Mouse (Mus musculus) granulocyte monocyte progenitor cell, adult 5-6 weeks (primary cell): ENCODE measurements around the gene Zbtb39. TPM values are rescaled to one million over a fixed set of nuclear protein-coding genes. Genes with fewer than 3 reads are reported as not detected.
A peak's percentile ranks its signal among the peaks of the same experiment; 100 is the strongest.

Source experiments
- ATAC-seq: replicated peaks from 2 replicates; pipeline ENCODE4 v1.8.0; 2016; ENCODE audit warnings: mild to moderate bottlenecking, moderate TSS enrichment, inconsistent platforms; ENCODE audit not compliant: poor library complexity, severe bottlenecking
- total RNA-seq, 2 experiments: library from RNA; stranded (forward) in 1 of 2; stranded (reverse) in 1 of 2; fragments of 200-712, 200-1000 nt in 1 of 2; fragments of >200 nt in 1 of 2; fragmentation: Nextera tagmentation in 1 of 2; gene quantifications; 2 replicates each; pipeline ENCODE4 v1.2.3; 2014 to 2017

Zbtb39 gene
- total RNA-seq (2014; fragmentation: Nextera tagmentation) (6.7 and 7.2 TPM in 2 replicates), total RNA-seq (2017) (2.6 and 3.6 TPM in 2 replicates)

DNA sequence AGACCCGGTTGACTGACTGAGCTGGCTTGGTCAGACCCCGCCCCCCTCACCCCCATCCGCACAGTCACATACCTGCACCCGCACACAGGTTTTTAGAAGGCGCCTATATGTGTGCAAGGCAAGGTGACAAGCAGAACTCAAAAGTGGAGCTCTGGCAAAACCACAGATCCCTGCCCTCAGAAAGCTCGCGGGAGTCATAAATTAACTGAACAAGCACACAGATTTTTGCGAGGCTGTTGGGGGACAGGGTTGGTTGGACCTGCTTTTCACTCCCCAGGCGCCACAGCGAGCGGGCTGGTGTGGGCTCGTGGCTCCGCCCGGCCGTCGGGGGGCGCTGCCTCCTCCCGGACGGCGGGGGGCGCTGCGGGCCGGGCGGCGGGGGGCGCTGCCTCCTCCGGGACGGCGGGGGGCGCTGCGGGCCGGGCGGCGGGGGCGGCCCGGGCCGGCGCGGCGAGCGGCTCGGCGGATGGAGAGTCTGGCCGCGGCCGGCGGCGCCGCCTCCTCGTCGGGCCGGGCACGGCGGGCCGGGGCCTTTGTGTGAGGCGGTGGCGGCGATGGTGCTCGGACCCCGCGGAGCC is at the start of gene Zbtb39:
Zbtb39 (plus strand) TSS at position 456 of the 578 bp plus-strand sequence.
- peak; percentile 63 for ATAC-seq

DNA sequence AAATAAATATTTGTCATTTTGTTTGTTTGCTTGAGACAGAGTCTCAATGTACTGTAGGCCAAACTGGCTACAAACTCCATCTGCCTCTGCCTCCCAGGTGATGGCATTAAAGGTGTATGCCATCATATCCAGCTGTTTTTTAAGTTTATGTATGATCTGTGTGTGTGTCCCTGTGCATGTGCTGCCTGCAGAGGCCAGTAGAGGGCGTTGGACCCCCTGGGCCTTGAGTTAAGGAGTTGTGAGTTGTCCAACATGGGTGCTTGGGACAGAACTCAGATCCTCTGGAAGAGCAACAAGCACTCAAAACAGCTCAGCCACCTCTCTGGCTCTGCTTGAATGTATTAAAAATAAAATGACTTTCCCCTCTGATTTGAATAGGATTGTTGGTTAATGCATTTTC is 48.3 kb upstream of the Zbtb39 start:
- no peak for ATAC-seq

DNA sequence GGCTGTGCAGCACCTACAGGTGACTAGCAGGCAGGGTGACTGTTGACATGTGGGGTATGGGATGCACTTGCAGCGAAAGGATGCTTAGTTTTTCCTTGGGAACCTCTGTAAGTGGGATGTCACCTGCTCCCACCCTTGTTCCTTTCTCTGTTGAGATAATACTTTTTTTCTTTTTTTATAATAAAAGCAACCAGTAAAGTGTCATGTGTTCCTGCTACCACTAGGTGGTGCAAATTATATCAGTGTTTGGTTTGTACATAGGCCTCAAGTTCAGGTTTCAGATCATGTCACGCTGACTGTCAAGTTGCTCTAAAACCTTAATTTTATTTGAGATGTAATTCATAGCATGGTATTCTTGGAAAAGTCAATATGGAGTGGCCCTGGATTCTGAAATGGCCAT is 44.7 kb upstream of the Zbtb39 start:
- ATAC-seq = peak; percentile 62; the same call in 1 of the 2 replicates

DNA sequence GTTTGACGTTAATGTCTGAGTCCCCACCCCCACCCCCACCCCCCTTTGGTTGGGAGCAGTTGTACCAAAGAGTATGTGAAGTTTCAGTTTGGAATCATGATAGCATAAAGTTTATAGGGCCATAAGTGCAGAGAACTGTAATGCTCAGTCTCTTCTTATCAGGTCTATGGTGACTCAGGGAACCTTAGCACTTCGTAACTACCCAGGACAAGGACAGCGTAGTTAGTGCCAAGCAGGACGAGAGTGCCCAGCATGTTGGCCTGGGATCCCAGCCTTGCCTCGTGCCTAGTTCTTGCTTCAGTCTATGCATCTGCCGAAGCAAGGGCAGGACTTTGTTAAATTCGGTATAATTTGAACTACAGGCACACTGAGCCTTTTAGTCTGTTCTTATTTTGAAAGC is 43.6 kb upstream of the Zbtb39 start:
- no peak for ATAC-seq

DNA sequence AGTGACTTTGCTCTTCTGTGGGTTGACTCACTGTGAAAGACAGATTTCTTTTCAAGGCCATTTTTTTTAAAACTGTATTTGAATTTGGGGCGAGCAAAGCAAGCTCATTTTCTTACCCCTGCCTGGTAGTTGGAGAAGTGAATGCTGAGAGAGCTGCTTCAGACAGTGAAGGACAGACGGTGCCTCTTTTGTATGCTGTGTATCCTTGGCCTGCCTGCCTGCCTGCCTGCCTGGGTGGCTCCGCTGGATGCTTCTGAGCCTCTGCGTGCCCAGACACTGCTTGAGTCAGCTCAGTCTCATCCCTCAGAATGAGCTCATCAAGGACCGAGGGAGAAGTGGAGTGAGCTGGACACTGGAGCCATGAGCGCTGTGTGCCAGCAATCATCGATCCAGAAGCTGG is 40.4 kb upstream of the Zbtb39 start:
- no peak for ATAC-seq

DNA sequence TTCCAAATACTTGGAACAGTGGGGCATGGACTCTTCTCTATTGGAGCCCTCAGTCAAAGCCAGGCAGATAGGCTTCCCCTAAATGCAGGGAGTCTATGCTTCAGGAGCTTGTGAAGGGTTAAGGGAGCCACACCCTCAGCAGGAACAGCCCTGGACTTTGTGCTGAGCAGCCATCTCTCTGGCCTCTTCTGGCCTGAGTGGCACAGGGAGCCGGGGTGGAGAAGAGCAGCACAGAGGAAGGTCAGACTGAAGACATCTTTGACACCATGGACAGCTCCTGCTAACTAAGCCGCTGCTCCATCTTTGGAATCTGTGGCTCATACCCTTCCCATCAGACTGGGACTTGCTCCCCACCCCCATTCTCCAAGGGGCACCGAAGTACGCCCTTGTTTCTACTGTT is 36.0 kb upstream of the Zbtb39 start:
- ATAC-seq = no peak

DNA sequence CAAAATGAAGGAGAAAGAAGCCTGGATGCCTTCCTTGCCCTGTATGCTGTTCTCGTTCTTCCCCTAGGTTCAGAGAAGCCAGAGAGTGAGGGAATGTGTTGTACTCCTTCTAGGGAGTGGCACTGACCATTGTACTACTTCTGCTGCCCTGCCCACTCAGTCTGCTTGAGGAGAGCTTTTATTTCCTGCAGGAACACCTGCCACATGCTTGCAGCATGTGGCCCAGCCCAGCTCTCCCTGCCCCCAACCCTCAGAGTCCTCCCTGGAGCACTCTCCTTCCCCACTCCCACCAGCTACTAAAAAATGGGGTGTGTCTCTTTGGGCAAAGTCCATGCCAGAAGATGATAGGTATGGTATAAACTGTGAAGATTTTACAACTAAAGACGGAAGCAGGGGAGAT is 35.0 kb upstream of the Zbtb39 start:
- ATAC-seq = no peak

DNA sequence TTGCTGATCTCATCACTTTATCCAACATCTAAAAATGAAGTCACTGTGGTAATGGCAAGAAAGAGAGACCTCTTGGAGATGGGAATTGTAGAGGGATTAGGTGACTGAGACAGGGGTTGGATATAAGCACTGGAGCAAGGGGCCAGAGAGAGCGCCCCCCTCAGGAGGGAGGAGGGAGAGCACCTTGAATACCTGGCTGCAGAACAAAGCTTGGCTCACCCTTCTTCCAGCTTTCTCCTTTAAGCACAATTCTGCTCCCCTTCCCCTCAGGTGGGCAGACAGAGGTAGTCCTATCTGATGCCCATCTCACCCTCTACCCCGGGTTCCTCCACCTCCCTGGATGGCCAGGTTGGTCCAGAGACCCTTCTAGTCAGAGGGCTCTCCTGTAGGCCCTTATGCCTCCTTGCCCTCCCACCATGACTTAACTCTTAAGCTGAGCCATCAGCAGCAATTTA is 34.5 kb upstream of the Zbtb39 start, which contains the start of gene Myo1a:
Myo1a (plus strand) TSS at position 405 of the 455 bp plus-strand sequence.
- no peak for ATAC-seq

DNA sequence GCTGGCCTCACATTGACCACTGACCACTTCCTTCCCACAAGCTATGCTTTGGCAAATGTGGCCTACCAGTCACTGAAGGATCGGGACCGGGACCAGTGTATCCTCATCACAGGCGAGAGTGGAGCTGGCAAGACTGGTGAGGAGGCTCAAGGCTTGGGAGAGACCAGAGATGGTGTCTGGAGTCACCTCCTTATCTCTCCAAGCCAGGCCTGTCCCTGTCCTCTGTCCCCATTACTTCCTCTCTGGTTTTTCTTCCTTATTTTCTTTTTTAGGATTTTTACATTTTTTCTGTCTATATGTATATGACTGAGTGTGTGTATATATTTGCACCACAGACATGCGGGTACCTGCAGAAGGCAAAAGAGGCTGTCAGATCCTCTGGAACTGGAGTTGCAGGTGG is 33.6 kb upstream of the Zbtb39 start:
- peak; percentile 44; the same call in 1 of the 2 replicates for ATAC-seq

DNA sequence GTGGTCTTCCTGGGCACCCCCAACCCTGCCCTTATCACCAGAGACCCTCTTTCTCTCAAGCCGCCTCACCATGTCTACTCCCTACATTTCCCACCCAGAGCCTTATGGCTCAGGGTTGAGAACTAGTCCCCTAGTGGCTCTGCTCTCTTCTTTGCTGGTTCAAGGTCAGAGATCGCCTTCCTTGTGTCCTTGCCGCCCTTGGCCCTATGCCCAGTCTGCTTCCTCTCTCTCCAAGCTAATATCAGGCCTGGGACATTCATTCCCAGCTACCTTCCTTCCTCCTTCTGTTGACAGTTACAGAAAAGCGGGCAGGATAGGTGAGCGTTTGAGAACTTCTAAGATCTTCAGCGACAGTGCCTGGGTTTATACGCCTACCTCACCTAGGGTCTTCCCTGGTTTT is 31.6 kb upstream of the Zbtb39 start:
- ATAC-seq = no peak

DNA sequence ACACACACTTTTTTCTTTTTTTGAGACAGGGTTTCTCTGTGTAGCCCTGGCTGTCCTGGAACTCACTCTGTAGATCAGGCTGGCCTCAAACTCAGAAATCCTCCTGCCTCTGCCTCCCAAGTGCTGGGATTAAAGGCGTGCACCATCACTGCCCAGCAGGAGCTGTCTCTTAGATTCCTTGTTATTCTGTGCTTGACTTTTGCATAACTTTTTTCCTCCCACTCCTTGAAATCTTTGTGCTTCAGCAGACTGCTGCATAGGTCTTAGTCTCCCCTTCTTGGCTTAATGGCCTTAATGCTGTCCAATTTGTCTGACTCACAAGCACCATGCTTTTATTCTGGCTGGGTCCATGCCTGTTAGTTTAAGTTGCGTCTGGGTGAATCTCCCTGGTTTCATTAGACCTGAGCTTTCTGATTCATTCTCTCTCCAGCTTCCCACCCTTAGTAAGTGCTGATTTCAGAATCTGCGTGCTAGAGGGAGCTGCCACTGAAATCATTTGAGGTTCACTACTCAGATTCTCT is 30.4 kb upstream of the Zbtb39 start:
- no peak for ATAC-seq

DNA sequence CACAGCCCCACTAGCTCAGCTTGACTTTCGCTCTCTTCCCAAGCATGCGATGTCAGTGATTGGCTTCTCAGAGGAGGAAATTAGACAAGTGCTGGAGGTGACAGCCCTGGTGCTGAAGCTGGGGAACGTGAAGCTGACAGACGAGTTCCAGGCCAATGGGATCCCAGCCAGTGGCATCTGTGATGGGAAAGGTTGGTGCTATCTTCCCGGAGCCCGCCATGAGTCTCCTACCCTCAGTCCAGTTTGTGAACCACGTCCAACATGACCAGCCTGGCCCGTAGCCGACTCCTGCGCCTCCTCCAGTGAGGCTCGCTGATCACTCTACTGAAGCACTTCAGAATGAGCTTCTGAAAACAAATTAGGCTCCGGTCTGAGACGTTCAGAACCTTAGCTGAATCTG is 29.0 kb upstream of the Zbtb39 start:
- no peak for ATAC-seq

DNA sequence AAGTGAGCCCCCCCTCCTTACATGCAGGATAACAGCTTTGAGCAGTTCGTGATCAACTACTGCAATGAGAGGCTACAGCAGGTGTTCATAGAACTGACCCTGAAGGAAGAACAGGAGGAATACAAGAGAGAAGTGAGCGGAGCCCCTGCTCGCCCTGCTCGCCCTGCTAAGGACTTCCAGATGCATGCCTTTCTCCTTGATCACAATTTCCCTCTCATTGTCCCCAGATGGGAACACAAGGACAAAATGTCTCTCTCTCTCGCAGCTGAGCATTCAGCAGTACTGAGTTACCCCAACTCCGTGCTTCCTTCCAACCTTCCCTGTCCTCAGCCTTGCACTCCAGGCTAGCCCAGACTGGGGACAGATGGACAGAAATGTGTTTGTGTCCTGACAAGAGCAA is 26.6 kb upstream of the Zbtb39 start:
- no peak; the same call in 1 of the 2 replicates for ATAC-seq

DNA sequence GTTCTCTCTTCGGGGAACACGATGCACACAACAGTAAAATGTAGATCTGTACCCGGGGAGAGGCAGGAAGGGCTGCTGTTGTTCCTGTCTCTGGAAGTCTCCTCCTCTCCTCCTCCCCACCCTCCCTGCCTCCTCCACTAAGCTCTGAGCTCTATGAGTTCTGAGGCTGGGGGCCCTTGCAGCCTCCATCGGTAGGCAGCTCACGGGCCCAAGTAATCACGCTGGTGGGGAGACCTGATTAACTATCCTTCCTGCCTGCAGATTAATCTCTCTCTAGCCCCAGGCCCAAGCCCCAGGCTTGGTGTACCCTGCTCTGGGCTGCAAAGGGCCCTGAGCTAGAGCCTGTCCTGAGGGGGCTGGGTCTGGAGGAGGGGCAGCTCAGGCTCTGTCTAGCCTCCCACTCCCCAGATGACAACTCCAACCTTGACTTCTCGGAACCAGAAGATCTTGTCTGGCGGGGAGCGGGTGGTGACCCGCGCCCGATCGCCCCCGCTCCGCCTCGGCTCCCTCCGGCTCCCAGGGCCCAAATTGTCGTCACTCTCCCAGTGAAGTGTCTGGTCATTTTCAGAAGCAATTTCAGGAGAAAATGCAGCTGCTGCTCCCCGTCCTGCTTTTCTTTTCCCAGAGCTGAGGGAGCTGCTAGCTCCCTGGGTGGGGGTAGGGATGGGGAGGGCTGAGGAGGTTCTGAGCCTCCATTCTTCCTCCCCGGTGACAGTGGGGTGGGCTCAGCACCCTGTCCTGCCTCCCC is 17.5 kb upstream of the Zbtb39 start:
- ATAC-seq = no peak

DNA sequence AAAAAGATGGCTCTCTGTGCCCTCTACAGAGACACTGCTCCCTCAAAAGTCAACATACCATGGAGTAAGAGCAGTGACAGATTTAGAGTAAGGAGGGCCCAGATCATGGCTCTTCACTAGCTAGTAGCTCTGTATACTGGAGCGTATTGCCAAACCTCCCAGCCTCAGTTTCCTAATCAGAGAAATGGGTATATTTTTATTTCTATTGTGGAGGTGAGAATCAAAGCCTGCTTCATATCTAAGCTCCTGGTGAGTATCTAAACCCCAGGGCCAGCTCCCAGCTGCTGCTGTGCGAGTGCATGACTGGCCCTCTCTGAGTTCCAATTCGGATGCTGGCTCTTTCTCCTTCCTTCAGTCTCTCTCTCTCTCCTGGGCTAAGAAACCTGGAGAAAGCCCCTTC is 15.2 kb upstream of the Zbtb39 start, which contains the start of gene Tac2:
Tac2 (plus strand) TSS at position 301 of the 400 bp plus-strand sequence.
- ATAC-seq = no peak

DNA sequence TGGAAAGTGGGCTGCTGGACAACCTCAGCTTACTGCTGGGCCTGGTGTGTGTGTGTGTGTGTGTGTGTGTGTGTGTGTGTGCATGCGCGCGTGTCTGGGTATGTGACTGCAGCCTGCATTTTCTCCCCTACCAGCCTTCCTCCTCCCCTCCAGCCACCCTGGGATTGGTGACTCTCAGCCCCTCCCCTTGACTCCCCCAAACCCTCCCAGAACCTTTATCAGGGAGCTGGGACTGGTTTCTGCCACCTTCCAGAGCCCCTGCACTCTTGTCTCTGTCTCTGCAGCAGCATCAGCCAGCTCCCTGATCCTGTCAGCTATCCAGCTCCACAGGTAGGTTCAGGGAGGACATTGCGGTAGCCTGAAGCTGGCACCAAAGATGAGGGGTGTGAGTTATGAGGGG is 14.2 kb upstream of the Zbtb39 start:
- ATAC-seq = no peak

DNA sequence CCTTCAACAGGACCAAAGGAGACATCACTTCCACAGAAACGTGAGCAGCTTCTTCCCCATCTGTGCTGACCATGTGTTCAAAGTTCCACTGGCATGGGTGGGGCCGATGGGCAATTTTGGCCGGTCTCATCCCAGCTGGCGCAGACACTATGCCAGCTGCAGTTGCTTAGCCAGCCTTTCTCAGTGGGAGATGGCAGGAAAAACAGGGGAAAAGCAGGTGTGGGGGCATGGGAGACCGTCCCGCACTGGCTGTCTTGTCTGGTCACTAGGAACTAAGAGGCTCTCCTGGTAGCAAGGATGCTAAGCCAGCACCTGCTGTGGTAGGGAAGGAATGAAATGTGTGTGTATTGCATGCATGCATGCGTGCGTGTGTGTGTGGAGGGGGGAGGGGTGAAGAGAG is 10.9 kb upstream of the Zbtb39 start:
- ATAC-seq = no peak

DNA sequence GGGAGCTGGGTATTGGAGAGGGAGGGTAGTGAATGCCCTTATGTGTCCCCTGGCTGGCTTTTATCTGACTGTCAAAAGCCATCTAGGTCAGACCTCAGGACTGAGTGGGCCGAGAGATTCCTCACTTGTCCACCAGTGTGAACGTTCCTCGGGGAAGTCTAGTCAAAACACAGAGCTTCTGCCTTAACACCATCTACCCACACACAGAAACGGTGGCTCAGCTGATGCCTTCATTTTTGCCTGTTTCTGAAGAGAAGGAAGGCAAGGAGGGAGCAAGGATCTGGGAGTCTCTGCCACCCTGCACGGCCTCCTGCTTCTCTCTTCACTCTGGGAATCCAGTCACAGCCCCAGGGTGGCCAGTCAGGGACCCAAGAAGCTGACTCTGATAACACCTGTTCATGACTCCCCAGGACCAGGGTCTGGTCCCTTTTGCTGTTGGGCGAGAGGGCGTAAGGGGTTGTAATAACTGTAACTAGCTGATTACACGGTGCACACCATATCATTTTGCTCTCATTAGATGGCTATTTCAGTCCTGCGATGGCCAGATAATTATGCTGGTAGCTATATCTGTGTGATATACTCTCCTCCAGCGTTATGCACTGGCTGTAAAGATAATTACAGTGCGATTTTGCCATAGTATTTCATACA is 8.9 kb upstream of the Zbtb39 start:
- no peak for ATAC-seq

DNA sequence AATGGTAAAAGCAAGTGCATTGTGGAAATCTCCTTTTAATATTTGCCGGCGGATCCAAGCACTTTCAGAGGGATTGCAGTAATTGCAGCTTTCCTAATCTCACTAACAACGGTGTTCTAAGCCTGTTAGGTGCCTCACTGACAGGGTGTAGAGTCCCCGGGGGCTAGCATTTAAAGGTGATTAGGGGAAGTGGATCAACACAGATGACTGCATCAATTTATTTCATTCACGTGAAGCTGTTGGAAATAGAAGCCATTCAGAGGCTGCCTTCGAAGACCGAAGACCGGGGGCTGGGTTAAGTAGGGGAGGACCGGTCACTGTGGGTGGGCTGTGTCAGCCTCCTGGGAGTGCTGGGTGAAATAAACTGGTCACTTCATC is 8.4 kb upstream of the Zbtb39 start:
- no peak for ATAC-seq

DNA sequence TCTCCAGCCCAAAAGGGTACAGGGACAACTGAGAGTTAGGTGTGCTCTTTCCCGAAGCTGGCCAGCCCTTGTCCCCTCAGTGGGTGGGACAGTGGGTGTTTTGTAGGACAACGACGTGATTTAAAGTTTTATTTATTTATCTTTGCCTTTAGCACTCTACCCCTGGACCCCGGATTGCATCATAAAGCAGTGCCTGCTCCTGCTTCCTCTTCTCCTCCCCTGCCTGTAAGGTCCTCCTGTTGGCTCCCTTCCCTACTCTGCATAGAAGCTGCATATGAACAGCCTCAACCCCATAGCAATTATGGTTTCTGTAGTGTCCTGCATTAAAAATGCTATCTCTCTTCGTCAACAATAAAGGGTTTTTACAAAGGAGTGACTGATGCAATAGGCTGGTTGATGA is 7.9 kb upstream of the Zbtb39 start:
- ATAC-seq = peak; percentile 86

DNA sequence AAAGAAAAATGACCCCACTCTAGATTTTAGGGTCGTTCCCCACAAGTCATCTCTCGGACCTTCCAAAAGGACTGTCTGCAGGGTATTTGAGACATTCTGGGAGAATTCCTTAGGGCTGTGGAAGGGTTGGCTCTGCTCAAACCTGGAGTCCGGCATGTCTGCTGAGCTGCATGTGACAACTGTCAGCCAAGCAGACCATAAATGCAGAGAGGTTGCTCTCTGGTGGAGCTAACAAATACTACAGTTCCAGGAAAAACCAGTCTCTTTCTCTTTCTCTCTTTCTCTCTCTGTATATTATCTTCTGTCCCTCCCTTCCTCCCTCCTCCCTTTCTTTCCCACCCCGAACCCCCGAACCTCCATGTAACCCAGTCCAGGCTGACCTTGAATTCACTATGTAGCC is 4.9 kb upstream of the Zbtb39 start:
- ATAC-seq = no peak
